Comparison of ENCODE assay signal across 20 mouse cellular contexts in the genomic region with DNA sequence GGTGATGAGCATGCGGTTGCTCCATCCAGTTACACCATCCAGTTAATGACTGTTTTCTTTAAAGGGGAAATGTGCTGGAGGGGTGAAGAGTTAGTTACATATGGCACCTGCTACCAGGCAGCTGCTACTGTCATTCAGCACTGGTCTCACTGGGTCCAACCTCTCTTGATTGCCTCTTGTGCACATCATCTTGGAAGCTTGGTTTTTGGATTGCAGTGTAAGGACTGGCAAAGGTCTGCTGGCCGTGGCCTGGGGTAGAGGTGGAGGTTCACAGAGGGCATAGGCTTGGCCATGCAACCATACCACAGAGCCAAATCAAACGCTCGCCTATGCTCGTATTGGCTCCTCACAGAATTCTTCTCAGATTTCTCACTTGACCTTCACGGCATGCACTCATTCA.
DNase-seq lines count a peak whose midpoint lies in the region; ATAC-seq and TF ChIP-seq lines count a peak whose summit lies in the region.
"Had no signal": no experiment of that assay in that cellular context is flagged by ENCODE, and none has a peak within 500 bp of the region (broad histone marks: within the 10 kb centered on the region; RNA-seq: fewer than 3 reads in every experiment).

No protein-coding gene starts in this region.

- H3K9ac ChIP-seq in heart, embryonic 13.5 days = no peak overlapping the region
- H3K9ac ChIP-seq: forebrain, embryonic 12.5 days; limb, embryonic 13.5 days; liver, embryonic 15.5 days; midbrain, embryonic 13.5 days; neural tube, embryonic 13.5 days had no signal

- intact Hi-C loops in gastrocnemius, adult 2 months (cut with DNase I) = loop anchor here (1.0 to 5.0 kb wide), 2 partner anchors 41 to 118 kb away; no protein-coding TSS in a partner anchor

- DNase-seq in adrenal gland, adult 2 months = peak; percentile 52
- no peak for DNase-seq in adrenal gland, postnatal 25 days
- no peak for DNase-seq in heart, adult 9 months (ENCODE audit: low spot score in 2 of 2)
- DNase-seq in gastrocnemius, adult 2 months = peak; percentile 84
- DNase-seq in skeletal muscle tissue, adult 2 months (ENCODE audit: low read depth, low spot score) = peak; percentile 80
- DNase-seq in thymus, postnatal 36 days = no peak
- DNase-seq: cerebellum, adult 9-10 months; thymus, postnatal 14 days had no signal

- H3K27me3 ChIP-seq in heart, embryonic 13.5 days (replicated peaks) = no peaks in the 10 kb centered on the region
- H3K27me3 ChIP-seq: CH12.LX; forebrain, embryonic 12.5 days; limb, embryonic 13.5 days; liver, embryonic 15.5 days; midbrain, embryonic 13.5 days; neural tube, embryonic 13.5 days had no signal

- 74% methylated on average over 6 of the region's 6 CpGs for WGBS in heart, embryonic 13.5 days

- H3K4me3 ChIP-seq in heart, embryonic 13.5 days = no peak overlapping the region
- no peak overlapping the region for H3K4me3 ChIP-seq in gastrocnemius, adult 2 months
- H3K4me3 ChIP-seq: embryonic facial prominence, embryonic 10.5 days; forebrain, embryonic 12.5 days; limb, embryonic 13.5 days; liver, embryonic 15.5 days; midbrain, embryonic 13.5 days; neural tube, embryonic 13.5 days had no signal

- H3K36me3 ChIP-seq in heart, embryonic 13.5 days = no peaks in the 10 kb centered on the region
- H3K36me3 ChIP-seq: embryonic facial prominence, embryonic 10.5 days; forebrain, embryonic 12.5 days; limb, embryonic 13.5 days; liver, embryonic 15.5 days; midbrain, embryonic 13.5 days; neural tube, embryonic 13.5 days had no signal

- H3K9me3 ChIP-seq in heart, embryonic 13.5 days = no peaks in the 10 kb centered on the region
- H3K9me3 ChIP-seq: embryonic facial prominence, embryonic 10.5 days; forebrain, embryonic 12.5 days; limb, embryonic 13.5 days; liver, embryonic 15.5 days; midbrain, embryonic 13.5 days; neural tube, embryonic 13.5 days had no signal

- no peak for ATAC-seq in heart, embryonic 13.5 days (ENCODE audit: extremely low read depth, insufficient number of reproducible peaks, low FRiP score, low TSS enrichment)
- ATAC-seq: hindbrain, embryonic 16.5 days; intestine, postnatal 0 days; midbrain, embryonic 13.5 days had no signal

- peak overlapping the region; percentile 39 for H3K27ac ChIP-seq in heart, embryonic 13.5 days (replicated peaks)
- peak overlapping the region; percentile 68 for H3K27ac ChIP-seq in gastrocnemius, adult 2 months
- H3K27ac ChIP-seq: forebrain, embryonic 12.5 days; kidney, postnatal 0 days; limb, embryonic 13.5 days; liver, embryonic 15.5 days; midbrain, embryonic 13.5 days; neural tube, embryonic 13.5 days had no signal

- H3K4me2 ChIP-seq in heart, embryonic 13.5 days = no peak overlapping the region
- H3K4me2 ChIP-seq: forebrain, embryonic 12.5 days; heart, embryonic 11.5 days; limb, embryonic 13.5 days; liver, embryonic 15.5 days; midbrain, embryonic 13.5 days; neural tube, embryonic 13.5 days had no signal

- peaks cover 44% of the 10 kb centered on the region for H3K4me1 ChIP-seq in heart, embryonic 13.5 days
- H3K4me1 ChIP-seq: forebrain, embryonic 12.5 days; midbrain, embryonic 13.5 days had no signal

- TF ChIP-seq CTCF in gastrocnemius, adult 2 months (IDR thresholded peaks at IDR 0.05) = no peak

Comparison
In these comparisons a context has a peak if more than half of its experiments do, and no peak if none do; other contexts are left out.
1. DNase-seq: peak in adrenal gland, adult 2 months (single experiment), gastrocnemius, adult 2 months (single experiment) and skeletal muscle tissue, adult 2 months (single experiment); none in adrenal gland, postnatal 25 days (single experiment), heart, adult 9 months (0 of 2) and thymus, postnatal 36 days (0 of 2).